Mouse (Mus musculus): ENCODE results near the gene Bmper. TPM values are rescaled to one million over a fixed set of nuclear protein-coding genes. Genes with fewer than 3 reads are reported as not detected.

Bmper gene
- polyA plus RNA-seq, 1 experiment: 12.0 TPM

GRCm38 (mm10) chr9:23377831-23378730, 155.2 kb downstream of the Bmper start:
- Histone ChIP-seq H3K4me1 (ENCODE audit: control insufficient read depth, insufficient read depth, low read length) (no peaks in the 10 kb centered on the region), H3K4me3 (replicated peaks; ENCODE audit: extremely low read depth, low read depth, low read length) (no peak overlapping the region)
- no peak for DNase-seq
- 52% methylated on average over 5 of the region's 5 CpGs for WGBS
- TF ChIP-seq CTCF (IDR thresholded peaks at IDR 0.05; ENCODE audit: insufficient read depth, low read length): no peak

- H3K4me3 ChIP-seq (replicated peaks; ENCODE audit: extremely low read depth, low read depth, low read length): no peak overlapping the region
- WGBS: 35% methylated on average over 6 of the region's 6 CpGs
- DNase-seq: no peak
- TF ChIP-seq POLR2A (IDR thresholded peaks at IDR 0.05; ENCODE audit: borderline replicate concordance, extremely low read depth, low read depth, low read length) (no peak), CTCF (IDR thresholded peaks at IDR 0.05; ENCODE audit: insufficient read depth, low read length) (no peak)
- H3K4me1 ChIP-seq (ENCODE audit: control insufficient read depth, insufficient read depth, low read length): no peaks in the 10 kb centered on the region
Measured at GRCm38 (mm10) chr9:23378731-23379170, 155.9 kb downstream of the Bmper start.

GRCm38 (mm10) chr9:23380171-23380835, 157.4 kb downstream of the Bmper start:
- DNase-seq: no peak
- 59% methylated on average over 5 of the region's 5 CpGs for WGBS
- no peak overlapping the region for H3K4me3 ChIP-seq (replicated peaks; ENCODE audit: extremely low read depth, low read depth, low read length)
- no peaks in the 10 kb centered on the region for H3K4me1 ChIP-seq (ENCODE audit: control insufficient read depth, insufficient read depth, low read length)
- TF ChIP-seq POLR2A (IDR thresholded peaks at IDR 0.05; ENCODE audit: borderline replicate concordance, extremely low read depth, low read depth, low read length) (no peak), CTCF (IDR thresholded peaks at IDR 0.05; ENCODE audit: insufficient read depth, low read length) (no peak)

GRCm38 (mm10) chr9:23383291-23383690, 160.4 kb downstream of the Bmper start:
- DNase-seq: no peak
- Histone ChIP-seq H3K4me3 (replicated peaks; ENCODE audit: extremely low read depth, low read depth, low read length) (no peak overlapping the region), H3K4me1 (ENCODE audit: control insufficient read depth, insufficient read depth, low read length) (no peaks in the 10 kb centered on the region)
- TF ChIP-seq POLR2A (IDR thresholded peaks at IDR 0.05; ENCODE audit: borderline replicate concordance, extremely low read depth, low read depth, low read length): no peak
- TF ChIP-seq CTCF (IDR thresholded peaks at IDR 0.05; ENCODE audit: insufficient read depth, low read length): no peak
- 57% methylated on average over 8 of the region's 8 CpGs for WGBS

- WGBS: 82% methylated on average over 1 of the region's 1 CpGs
- Histone ChIP-seq H3K4me3 (replicated peaks; ENCODE audit: extremely low read depth, low read depth, low read length) (no peak overlapping the region), H3K4me1 (ENCODE audit: control insufficient read depth, insufficient read depth, low read length) (no peaks in the 10 kb centered on the region)
- TF ChIP-seq CTCF (IDR thresholded peaks at IDR 0.05; ENCODE audit: insufficient read depth, low read length) (no peak), POLR2A (IDR thresholded peaks at IDR 0.05; ENCODE audit: borderline replicate concordance, extremely low read depth, low read depth, low read length) (no peak)
- DNase-seq: no peak
Measured at GRCm38 (mm10) chr9:23383837-23384236, 161.0 kb downstream of the Bmper start.

GRCm38 (mm10) chr9:23384880-23385279, 162.0 kb downstream of the Bmper start:
- TF ChIP-seq POLR2A (IDR thresholded peaks at IDR 0.05; ENCODE audit: borderline replicate concordance, extremely low read depth, low read depth, low read length): no peak
- Histone ChIP-seq H3K4me1 (ENCODE audit: control insufficient read depth, insufficient read depth, low read length) (no peaks in the 10 kb centered on the region), H3K4me3 (replicated peaks; ENCODE audit: extremely low read depth, low read depth, low read length) (no peak overlapping the region)
- 46% methylated on average over 3 of the region's 3 CpGs for WGBS
- DNase-seq: no peak

GRCm38 (mm10) chr9:23386201-23386600, 163.3 kb downstream of the Bmper start:
- no peak for DNase-seq
- Histone ChIP-seq H3K4me3 (replicated peaks; ENCODE audit: extremely low read depth, low read depth, low read length) (no peak overlapping the region), H3K4me1 (ENCODE audit: control insufficient read depth, insufficient read depth, low read length) (no peaks in the 10 kb centered on the region)
- 53% methylated on average over 3 of the region's 3 CpGs for WGBS
- TF ChIP-seq POLR2A (IDR thresholded peaks at IDR 0.05; ENCODE audit: borderline replicate concordance, extremely low read depth, low read depth, low read length) (no peak), CTCF (IDR thresholded peaks at IDR 0.05; ENCODE audit: insufficient read depth, low read length) (no peak)

GRCm38 (mm10) chr9:23390118-23390517, 167.2 kb downstream of the Bmper start:
- 53% methylated on average over 3 of the region's 3 CpGs for WGBS
- no peak for DNase-seq
- Histone ChIP-seq H3K4me3 (replicated peaks; ENCODE audit: extremely low read depth, low read depth, low read length) (no peak overlapping the region), H3K4me1 (ENCODE audit: control insufficient read depth, insufficient read depth, low read length) (no peaks in the 10 kb centered on the region)
- no peak for TF ChIP-seq CTCF (IDR thresholded peaks at IDR 0.05; ENCODE audit: insufficient read depth, low read length)
- no peak for TF ChIP-seq POLR2A (IDR thresholded peaks at IDR 0.05; ENCODE audit: borderline replicate concordance, extremely low read depth, low read depth, low read length)

GRCm38 (mm10) chr9:23394652-23395317, 171.9 kb downstream of the Bmper start:
- 51% methylated on average over 6 of the region's 6 CpGs for WGBS
- peak; percentile 37 for DNase-seq
- no peaks in the 10 kb centered on the region for H3K4me1 ChIP-seq (ENCODE audit: control insufficient read depth, insufficient read depth, low read length)
- TF ChIP-seq CTCF (IDR thresholded peaks at IDR 0.05; ENCODE audit: insufficient read depth, low read length) (0 out of 2 replicates have a peak, but pooled peaks have one; percentile 23), POLR2A (IDR thresholded peaks at IDR 0.05; ENCODE audit: borderline replicate concordance, extremely low read depth, low read depth, low read length) (no peak)
- no peak overlapping the region for H3K4me3 ChIP-seq (replicated peaks; ENCODE audit: extremely low read depth, low read depth, low read length)
